Mouse (Mus musculus) left cerebral cortex, postnatal 25 days (tissue): ENCODE results near the gene Poc1b. TPM values are rescaled to one million over a fixed set of nuclear protein-coding genes. Genes with fewer than 3 reads are reported as not detected.
A peak's percentile ranks its signal among the peaks of the same experiment; 100 is the strongest.

ENCODE experiments used
- DNase-seq, 2 experiments: peaks; one replicate each; pipeline ENCODE4 v3.0.0; 2022; ENCODE audit warnings: low spot score in 2 of 2, mixed read lengths in 1 of 2
- intact Hi-C: fragments of 180-260 bp; cut with DNase I; formaldehyde crosslinking; loops from one replicate; pipeline ENCODE4 v1.15.1; 2025
- total RNA-seq, 2 experiments: library from RNA; stranded (reverse); gene quantifications; 2 replicates each; pipeline ENCODE4 v1.2.3; 2021

Poc1b gene
- total RNA-seq, 2 experiments from 2014 or later = 7.8 to 8.3 TPM

DNA sequence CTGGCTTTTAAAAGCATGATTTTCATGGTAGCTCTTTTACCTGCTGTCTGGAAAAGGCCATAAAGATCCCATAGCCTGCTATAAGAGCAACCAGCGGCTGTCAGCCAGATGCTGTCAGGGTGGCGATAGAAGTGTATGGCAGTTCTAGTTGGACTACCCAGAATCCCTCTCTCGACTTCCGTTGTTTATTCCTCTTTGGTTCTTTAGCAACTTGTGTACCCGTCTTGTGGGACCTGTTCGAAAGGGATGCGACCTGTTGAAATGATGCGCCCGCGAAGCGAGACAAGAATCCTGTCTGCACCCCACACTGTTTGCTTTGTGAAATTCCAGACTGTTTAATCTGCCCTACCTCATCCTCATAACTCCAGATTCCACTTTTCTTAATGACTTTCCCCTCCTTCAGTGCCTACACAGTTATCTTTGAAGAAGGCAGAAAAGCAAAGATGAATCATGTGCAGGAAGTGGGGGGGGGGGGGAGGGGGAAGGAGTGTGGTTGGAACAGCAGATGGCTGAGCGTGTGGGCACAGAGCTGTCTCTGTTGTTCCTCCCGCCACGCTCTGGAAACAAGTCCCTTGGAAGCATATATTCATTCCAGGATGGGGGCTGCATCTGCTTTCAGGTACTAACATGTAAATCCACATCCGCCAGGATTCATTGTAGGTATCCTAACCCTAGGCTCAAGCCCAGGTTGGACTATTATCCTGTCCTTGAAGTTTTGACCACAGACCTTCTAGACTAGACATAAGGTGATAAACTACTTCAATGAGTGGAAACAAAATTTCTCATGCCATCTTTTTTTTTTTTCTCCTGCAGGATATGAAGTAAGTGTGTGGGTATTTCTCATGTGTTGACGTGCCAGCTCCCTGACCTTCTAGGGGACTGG lies 135.2 kb downstream of the Poc1b start:
- intact Hi-C loops = loop anchor here (1.0 to 5.0 kb wide), 2 partner anchors 19 to 70 kb away; no protein-coding TSS in a partner anchor
- peak; percentile 79 to 88 for DNase-seq

DNA sequence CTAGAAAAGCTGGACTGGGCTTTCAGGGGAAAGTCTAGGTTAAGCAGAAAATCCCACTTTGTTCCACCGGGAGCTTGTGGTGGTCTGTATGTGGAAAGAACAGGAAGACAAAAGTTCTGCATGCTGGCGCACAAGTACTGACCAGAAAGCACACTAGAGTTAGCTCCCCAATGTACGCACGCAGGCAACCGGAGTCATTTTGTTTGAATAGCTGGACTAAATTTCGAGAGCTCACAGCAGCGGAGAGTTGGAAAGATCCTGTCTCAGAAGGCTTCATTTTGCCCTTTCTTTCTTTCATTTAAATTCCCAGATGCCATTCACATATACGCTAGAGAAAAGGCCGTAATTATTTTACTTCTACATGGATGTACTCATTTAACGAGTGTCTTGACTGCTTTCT lies 135.9 kb downstream of the Poc1b start:
- intact Hi-C loops = loop anchor here (1.0 to 5.0 kb wide), 2 partner anchors 19 to 70 kb away; no protein-coding TSS in a partner anchor
- DNase-seq = no peak

DNA sequence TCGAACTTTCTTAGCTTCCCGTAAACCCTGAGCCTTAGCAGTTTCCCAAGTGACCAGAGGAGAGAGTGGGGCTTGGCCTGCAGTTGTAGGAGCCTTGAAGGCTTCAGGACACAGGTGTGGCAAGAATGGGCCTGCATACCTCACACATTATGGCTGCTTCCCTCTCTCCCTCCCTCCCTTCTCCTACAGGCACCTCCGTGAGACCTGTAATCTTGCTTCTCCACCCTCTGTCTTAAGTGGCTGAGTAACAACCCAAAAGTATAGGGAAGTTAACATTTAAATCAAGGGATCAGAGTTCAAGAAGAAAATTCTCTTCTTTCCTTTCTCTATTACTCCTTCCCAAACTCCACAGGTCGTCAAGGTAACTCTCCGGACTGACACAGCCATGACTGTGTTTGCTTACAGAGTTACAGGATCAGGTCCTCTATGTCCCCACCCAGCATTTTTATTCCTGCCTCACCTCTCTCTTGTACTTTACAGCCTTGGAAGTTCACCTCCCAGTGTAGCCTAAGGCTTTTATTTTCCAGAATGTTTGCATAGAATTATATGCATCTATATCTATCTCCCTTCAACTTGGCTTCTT lies 137.2 kb downstream of the Poc1b start:
- intact Hi-C loops = loop anchor here (5.0 kb wide), 1 partner anchor 72 kb away; no protein-coding TSS in a partner anchor
- no peak for DNase-seq

DNA sequence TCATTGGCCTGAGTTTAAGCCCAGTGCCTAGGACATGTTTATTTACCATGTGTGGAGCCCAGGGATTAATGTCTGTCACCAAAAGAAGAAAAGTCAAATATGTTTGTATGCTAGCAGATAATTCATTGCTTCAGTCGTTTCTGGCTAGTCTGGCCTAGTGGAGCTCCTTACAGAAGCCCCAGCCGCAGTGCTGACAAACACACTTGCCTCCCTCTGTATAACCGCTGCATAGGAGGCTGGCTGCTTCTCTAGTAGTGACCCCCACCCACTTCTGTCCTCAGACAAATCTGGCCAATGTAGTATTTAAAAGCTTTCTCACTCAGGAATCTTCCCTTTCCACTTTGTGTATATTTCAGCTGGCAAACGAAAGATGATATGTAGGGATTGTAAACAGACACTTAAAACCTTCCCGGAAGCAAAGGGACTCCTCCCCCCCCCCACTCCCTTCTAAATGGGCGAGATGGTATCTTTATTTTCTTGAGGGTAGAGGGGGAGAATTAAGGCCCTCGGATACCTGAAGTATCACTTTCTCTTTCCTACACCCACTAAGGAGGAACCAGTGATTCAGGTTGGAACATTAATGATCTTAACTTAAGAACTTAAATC lies 137.9 kb downstream of the Poc1b start:
- no peak for DNase-seq
- intact Hi-C loops = loop anchor here (5.0 kb wide), 1 partner anchor 72 kb away; no protein-coding TSS in a partner anchor

DNA sequence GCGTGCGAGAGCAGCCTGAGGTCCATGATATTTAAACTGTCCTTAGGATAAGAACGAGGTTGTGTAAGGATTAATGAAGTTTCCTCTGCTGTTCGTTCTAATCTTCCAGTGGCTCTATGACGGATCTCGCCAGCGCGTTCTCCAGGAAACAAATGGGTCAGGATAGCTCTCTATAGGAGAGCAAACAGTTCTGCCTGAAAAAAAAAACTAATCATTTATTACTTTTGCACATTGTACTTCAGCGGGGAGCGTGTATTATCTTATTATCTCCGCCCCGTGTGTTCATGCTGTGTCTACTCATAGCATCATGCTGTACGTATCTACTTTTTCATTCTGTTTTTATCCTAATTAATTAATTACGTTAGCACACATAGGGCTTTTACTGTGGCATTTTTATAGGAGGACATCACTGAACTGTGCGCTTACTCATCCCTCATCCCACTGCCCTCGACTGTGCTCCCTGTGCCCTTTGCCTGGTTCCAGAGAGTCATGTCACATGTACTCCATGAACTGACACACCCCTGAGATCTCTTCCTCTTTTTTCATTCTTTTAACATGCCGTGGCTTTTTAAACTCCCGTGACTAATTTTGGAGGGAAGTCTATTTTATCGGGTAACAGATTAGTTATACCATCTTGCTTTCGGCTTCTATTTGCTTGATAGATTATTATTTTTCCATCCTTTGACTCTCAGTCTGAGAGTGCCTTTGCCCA lies 140.1 kb downstream of the Poc1b start:
- intact Hi-C loops = no loop called here
- DNase-seq = no peak

Other genes with a start within 250 kb of the Poc1b start
- 100 to 1,000 TPM; 710 to 765 TPM for gene Atp2b1, start 192.6 kb upstream of the Poc1b start, total RNA-seq
- gene Galnt4, start 1.1 kb downstream of the Poc1b start, total RNA-seq = 1 to 10 TPM; 3.1 to 3.4 TPM
- gene Phxr2, start 19.3 kb downstream of the Poc1b start, total RNA-seq = not detected
- 100 to 1,000 TPM; 108 to 109 TPM for gene Dusp6, start 156.2 kb downstream of the Poc1b start, total RNA-seq